Mouse (Mus musculus) bone marrow, adult 2 months (tissue): ENCODE measurements around the gene Kdm1b.

ENCODE experiments used
- CTCF ChIP-seq: fragments of 200-500 bp; IDR thresholded peaks from 2 replicates; pipeline ENCODE4 v1.5.1; 2011; ENCODE audit warnings: low read length, control low read depth; ENCODE audit not compliant: control insufficient read depth, insufficient read depth
- POLR2A ChIP-seq: fragments of 200-500 bp; IDR thresholded peaks from 2 replicates; pipeline ENCODE4 v1.6.1; 2011; ENCODE audit warnings: low read depth, mild to moderate bottlenecking, control low read depth, low read length, borderline replicate concordance; ENCODE audit not compliant: control insufficient read depth

DNA sequence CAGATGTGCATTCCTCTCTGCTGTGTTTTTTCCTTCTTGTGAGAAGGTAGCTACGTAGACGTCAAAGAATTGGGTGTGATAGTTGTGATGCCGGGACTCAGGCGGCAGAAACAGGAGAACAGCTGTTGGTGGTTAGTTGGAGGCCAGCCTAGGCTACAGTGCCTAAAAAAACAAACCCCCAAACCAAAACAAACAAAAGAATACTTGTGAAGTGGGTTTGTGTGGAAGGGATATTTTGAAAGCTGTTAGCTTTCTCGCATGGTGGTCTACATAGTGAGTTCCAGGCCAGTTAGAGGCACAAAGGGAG, 28.2 kb upstream of the Kdm1b start:
- no peak for TF ChIP-seq CTCF
- TF ChIP-seq POLR2A: no peak
